Mouse (Mus musculus) heart, adult 2 months (tissue): ENCODE data around the gene Slx1b. TPM values are rescaled to one million over a fixed set of nuclear protein-coding genes. Genes with fewer than 3 reads are reported as not detected.
A peak's percentile ranks its signal among the peaks of the same experiment; 100 is the strongest.

Source experiments
- DNase-seq, 2 experiments: peaks; one replicate each; pipeline ENCODE4 v3.0.0; 2021
- H3K27ac ChIP-seq: fragments of 200-600 bp; 2 replicates; pipeline ENCODE4 v1.8.1; 2022
- H3K27me3 ChIP-seq: fragments of 200-500 bp; 2 replicates; pipeline ENCODE4 v1.6.1; 2012; ENCODE audit warnings: mild to moderate bottlenecking, low read length, inconsistent platforms, mixed read lengths; ENCODE audit not compliant: control insufficient read depth, insufficient read depth
- H3K36me3 ChIP-seq: fragments of 200-500 bp; 2 replicates; pipeline ENCODE4 v1.6.1; 2012; ENCODE audit warnings: low read length, inconsistent platforms; ENCODE audit not compliant: control insufficient read depth, insufficient read depth
- H3K4me1 ChIP-seq: fragments of 200-500 bp; 2 replicates; pipeline ENCODE4 v1.6.1; 2011; ENCODE audit warnings: low read length; ENCODE audit not compliant: control insufficient read depth, insufficient read depth
- H3K4me3 ChIP-seq: fragments of 200-600 bp; 2 replicates; pipeline ENCODE4 v1.8.1; 2022
- H3K79me2 ChIP-seq: fragments of 200-500 bp; replicated peaks from 2 replicates; pipeline ENCODE4 v1.6.1; 2012; ENCODE audit warnings: mild to moderate bottlenecking, inconsistent platforms, low read length, moderate library complexity, mixed read lengths; ENCODE audit not compliant: control insufficient read depth, insufficient read depth
- H3K9ac ChIP-seq: fragments of 200-500 bp; 2 replicates; pipeline ENCODE4 v1.6.1; 2012; ENCODE audit warnings: low read depth, mild to moderate bottlenecking, control low read depth, inconsistent platforms, low read length, mixed read lengths
- CTCF ChIP-seq: fragments of 200-600 bp; IDR thresholded peaks from 2 replicates; pipeline ENCODE4 v1.8.1; 2022; ENCODE audit warnings: antibody characterized with exemption, mild to moderate bottlenecking, moderate library complexity
- EP300 ChIP-seq: fragments of 200-500 bp; IDR thresholded peaks from 2 replicates; pipeline ENCODE4 v1.6.1; 2011; ENCODE audit warnings: low read depth, low read length, control low read depth; ENCODE audit not compliant: insufficient read depth
- POLR2A ChIP-seq: fragments of 200-500 bp; IDR thresholded peaks from 2 replicates; pipeline ENCODE4 v1.6.1; 2011; ENCODE audit warnings: mild to moderate bottlenecking, low read depth, low read length, control low read depth; ENCODE audit not compliant: insufficient read depth
- WGBS: fragments of 180-500 bp; shearing (Covaris S2); methylation state at CpG from one replicate; pipeline ENCODE4 v1.1.7; 2018; 5-methylcytosine and 5-hydroxymethylcytosine counted together
- intact Hi-C: fragments of 180-260 bp; cut with DNase I; formaldehyde crosslinking; loops from one replicate; pipeline ENCODE4 v1.15.1; 2025
- polyA plus RNA-seq: library from polyadenylated mRNA; depleted of rRNA; stranded (reverse); fragments of >200 nt; gene quantifications from 2 replicates; pipeline ENCODE4 v1.2.3, GENCODE M21; 2012
- total RNA-seq, 2 experiments: library from RNA; stranded (reverse); gene quantifications; 2 replicates each; pipeline ENCODE4 v1.2.3; 2021

Gene Slx1b
- total and polyA plus RNA-seq, 3 experiments, result 3.6 to 10.3 (median 3.9) TPM

- 1% methylated on average over 11 of the region's 11 CpGs for WGBS
- Histone ChIP-seq H3K79me2 (peaks cover 1% of the 10 kb centered on the region; the same call in 1 of the 2 replicates), H3K4me1 (peaks cover 7% of the 10 kb centered on the region), H3K27me3 (peaks cover 3% of the 10 kb centered on the region), H3K9ac (peak overlapping the region; percentile 31), H3K27ac (no peak overlapping the region), H3K36me3 (no peaks in the 10 kb centered on the region), H3K4me3 (no peak overlapping the region)
- DNase-seq, result peak; percentile 87 to 90
- TF ChIP-seq POLR2A, result no peak
- 0 out of 2 replicates have a peak, but pooled peaks have one; percentile 40 for TF ChIP-seq EP300
- TF ChIP-seq CTCF, result peak; percentile 98
- intact Hi-C loops, result no loop called here
These were observed 5.5 kb upstream of the Slx1b start for GRCm38 (mm10) chr7:126701070-126701469.

DNA sequence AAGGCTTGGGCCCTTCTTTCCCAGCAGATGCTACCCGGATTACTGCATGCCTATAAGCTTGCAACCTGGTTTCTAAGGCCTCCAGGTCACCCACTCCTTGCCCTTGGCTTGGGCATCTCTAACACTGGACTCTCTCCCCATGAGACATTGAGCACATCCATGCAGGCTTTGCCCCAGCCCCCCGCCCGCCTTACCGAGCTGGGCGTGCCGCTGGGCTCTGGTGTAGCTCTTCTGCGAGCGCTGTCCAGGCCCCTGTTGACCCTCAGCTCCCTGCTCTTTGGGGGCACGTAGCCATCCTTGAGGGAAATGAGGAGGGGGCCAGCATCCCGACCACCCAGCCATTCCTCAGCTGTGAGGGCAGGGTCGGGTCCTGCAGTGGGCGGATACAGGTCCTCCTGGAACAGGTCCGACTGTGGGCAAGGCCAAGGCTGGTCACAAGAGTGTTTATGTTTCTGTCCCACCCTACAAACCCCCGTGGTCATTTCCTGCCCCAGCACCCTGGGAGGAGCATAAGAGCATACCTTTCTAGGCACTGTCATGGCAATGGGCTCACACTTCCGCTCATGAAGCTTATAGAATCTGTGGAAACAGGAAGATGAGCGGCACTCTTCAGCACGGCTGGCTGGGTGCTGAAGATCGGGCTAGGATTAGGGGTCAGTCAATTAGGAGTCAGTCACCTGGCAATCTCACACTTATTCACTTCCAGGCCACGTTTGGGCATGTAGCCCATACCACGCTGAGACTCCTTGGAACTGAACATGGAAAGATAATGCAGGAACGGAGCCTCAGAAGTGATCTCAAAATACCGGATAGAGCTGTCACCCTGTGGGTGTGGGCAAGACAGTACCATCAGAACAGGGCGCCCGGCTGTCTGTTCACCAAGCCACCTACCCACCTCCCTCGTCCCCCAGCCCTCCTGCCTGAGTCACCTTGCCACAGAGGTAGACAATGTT lies 4.8 kb upstream of the Slx1b start:
- peaks cover 2% of the 10 kb centered on the region; the same call in 1 of the 2 replicates for H3K79me2 ChIP-seq

GRCm38 (mm10) chr7:126697838-126698237 lies 2.3 kb upstream of the Slx1b start:
- DNase-seq, result no peak
- WGBS, result 91% methylated on average over 8 of the region's 8 CpGs
- Histone ChIP-seq H3K79me2 (peaks cover 2% of the 10 kb centered on the region; the same call in 1 of the 2 replicates), H3K4me1 (peaks cover 11% of the 10 kb centered on the region), H3K27ac (no peak overlapping the region), H3K9ac (no peak overlapping the region), H3K4me3 (no peak overlapping the region), H3K27me3 (no peaks in the 10 kb centered on the region), H3K36me3 (no peaks in the 10 kb centered on the region)
- intact Hi-C loops, result loop anchor here (5.0 to 10.0 kb wide), 2 partner anchors 211 to 303 kb away; partner anchors contain the start of genes Nfatc2ip and Tufm
- TF ChIP-seq POLR2A, result no peak
- no peak for TF ChIP-seq EP300
- TF ChIP-seq CTCF, result no peak

More for the DNA sequence above, 4.8 kb upstream of the Slx1b start:
- peaks cover 3% of the 10 kb centered on the region for H3K27me3 ChIP-seq
- H3K4me3 ChIP-seq, result no peak overlapping the region
- peaks cover 7% of the 10 kb centered on the region for H3K4me1 ChIP-seq
- 73% methylated on average over 25 of the region's 25 CpGs for WGBS
- intact Hi-C loops, result no loop called here
- H3K36me3 ChIP-seq, result no peaks in the 10 kb centered on the region
- TF ChIP-seq CTCF (no peak), POLR2A (no peak), EP300 (no peak)
- H3K9ac ChIP-seq, result no peak overlapping the region
- no peak overlapping the region for H3K27ac ChIP-seq
- DNase-seq, result no peak

DNA sequence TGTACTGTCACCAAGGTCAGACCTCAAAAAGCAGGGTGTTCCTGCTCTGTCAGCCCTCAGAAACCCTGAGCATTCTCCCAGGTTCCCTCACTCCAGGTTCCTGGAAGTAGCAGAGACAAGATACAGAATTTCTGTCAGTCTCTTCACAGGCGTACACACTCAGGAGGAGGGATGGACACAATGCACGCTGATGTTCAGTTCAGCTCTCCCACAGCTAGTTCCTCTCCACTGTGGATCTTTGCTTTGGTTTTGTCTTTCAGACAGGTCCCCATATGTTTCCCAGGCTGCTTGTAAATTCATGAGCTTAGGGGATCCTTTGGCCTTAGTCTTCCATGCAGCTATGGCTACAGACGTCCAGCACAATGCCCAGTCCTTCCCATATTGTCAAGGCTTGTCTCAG lies 1.3 kb upstream of the Slx1b start:
- intact Hi-C loops, result loop anchor here (5.0 to 10.0 kb wide), 2 partner anchors 210 to 302 kb away; partner anchors contain the start of genes Nfatc2ip and Tufm
- no peak overlapping the region for H3K4me3 ChIP-seq
- H3K79me2 ChIP-seq, result peaks cover 2% of the 10 kb centered on the region; the same call in 1 of the 2 replicates
- TF ChIP-seq EP300 (no peak), CTCF (no peak)
- H3K4me1 ChIP-seq, result peaks cover 11% of the 10 kb centered on the region
- DNase-seq, result no peak
- WGBS, result 69% methylated on average over 3 of the region's 3 CpGs
- no peaks in the 10 kb centered on the region for H3K27me3 ChIP-seq
- no peaks in the 10 kb centered on the region for H3K36me3 ChIP-seq
- no peak overlapping the region for H3K9ac ChIP-seq
- no peak overlapping the region for H3K27ac ChIP-seq

DNA sequence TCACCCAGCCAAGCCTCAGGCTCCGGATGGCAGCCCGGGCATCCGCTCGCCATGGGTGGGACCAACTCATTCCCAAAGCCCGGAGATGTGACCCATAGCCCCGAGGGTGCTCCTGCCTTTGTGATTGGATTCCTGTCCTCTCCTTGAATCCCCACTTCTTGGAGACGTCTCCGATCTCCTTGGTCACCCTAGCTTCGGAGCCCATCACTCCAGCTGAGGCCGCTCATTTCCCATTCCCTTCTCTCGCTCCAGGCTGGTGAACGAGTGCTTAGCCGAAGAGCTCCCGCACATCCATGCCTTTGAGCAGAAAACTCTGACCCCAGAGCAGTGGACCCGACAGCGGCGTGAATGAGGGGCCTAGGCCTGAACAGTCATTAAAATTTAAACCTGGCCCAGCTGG lies 719 bp upstream of the Slx1b start:
- H3K9ac ChIP-seq, result peak overlapping the region; percentile 78
- peaks cover 9% of the 10 kb centered on the region for H3K4me1 ChIP-seq
- no peak for DNase-seq
- no peaks in the 10 kb centered on the region for H3K36me3 ChIP-seq
- peak overlapping the region; percentile 96 for H3K4me3 ChIP-seq
- intact Hi-C loops, result loop anchor here (5.0 to 10.0 kb wide), 2 partner anchors 209 to 302 kb away; partner anchors contain the start of genes Nfatc2ip and Tufm
- H3K27me3 ChIP-seq, result no peaks in the 10 kb centered on the region
- peaks cover 2% of the 10 kb centered on the region; the same call in 1 of the 2 replicates for H3K79me2 ChIP-seq
- 4% methylated on average over 17 of the region's 17 CpGs for WGBS
- TF ChIP-seq EP300, result no peak
- TF ChIP-seq CTCF, result no peak
- H3K27ac ChIP-seq, result peak overlapping the region; percentile 51; the same call in 1 of the 2 replicates

- Histone ChIP-seq H3K27me3 (no peaks in the 10 kb centered on the region), H3K4me3 (peak within 1 kb of the TSS; percentile 96), H3K79me2 (peaks cover 2% of the 10 kb centered on the region; the same call in 1 of the 2 replicates), H3K9ac (peak within 1 kb of the TSS; percentile 98), H3K4me1 (peaks cover 6% of the 10 kb centered on the region), H3K27ac (peak within 1 kb of the TSS; percentile 96), H3K36me3 (no peaks in the 10 kb centered on the region)
- peak; percentile 83 to 84 for DNase-seq
- intact Hi-C loops, result loop anchor here (1.0 to 10.0 kb wide), 3 partner anchors 112 to 300 kb away; partner anchors contain the start of genes Nfatc2ip and Tufm
- TF ChIP-seq EP300 (no peak), POLR2A (peak; percentile 77)
- under 1% methylated on average over 31 of the region's 31 CpGs for WGBS
These were observed 373 bp downstream of the Slx1b start, which contains the start of gene Bola2 for GRCm38 (mm10) chr7:126695210-126695611. Bola2 (plus strand) TSS chr7:126695401.
